Mouse (Mus musculus): Measurements from ENCODE around the gene Pir.

- TF ChIP-seq POLR2A (IDR thresholded peaks at IDR 0.05; ENCODE audit: low read depth, low read length) (no peak), CTCF (IDR thresholded peaks at IDR 0.05; ENCODE audit: extremely low read depth, insufficient read depth, insufficient read length, insufficient replicate concordance) (no peak)
These were observed 22.0 kb downstream of the Pir start for GRCm38 (mm10) chrX:164291147-164291546.

Data from spleen, adult 2 months (tissue).